Mouse (Mus musculus) hindbrain, embryonic 16.5 days (tissue): ENCODE measurements around the gene Gse1. TPM values are rescaled to one million over a fixed set of nuclear protein-coding genes. Genes with fewer than 3 reads are reported as not detected.
A peak's percentile ranks its signal among the peaks of the same experiment; 100 is the strongest.

Experiments
- ATAC-seq: fragments of 200-750 bp; cut with Nextera tagmentation; 2 replicates; pipeline ENCODE4 v1.8.0; 2017; ENCODE audit warnings: moderate TSS enrichment, moderate library complexity
- H3K27ac ChIP-seq: fragments of 300-500 bp; sonication (generic); 2 replicates; pipeline ENCODE4 v1.5.1; 2014; ENCODE audit warnings: low read depth, mild to moderate bottlenecking, control low read depth, low read length, moderate library complexity
- H3K27me3 ChIP-seq: fragments of 300-500 bp; sonication (generic); replicated peaks from 2 replicates; pipeline ENCODE4 v1.6.1; 2014; ENCODE audit warnings: low read length; ENCODE audit not compliant: control insufficient read depth, insufficient read depth
- H3K36me3 ChIP-seq: fragments of 300-500 bp; sonication (generic); 2 replicates; pipeline ENCODE4 v1.6.1; 2014; ENCODE audit warnings: mild to moderate bottlenecking, low read length, moderate library complexity, mixed read lengths; ENCODE audit not compliant: control insufficient read depth, insufficient read depth
- H3K4me1 ChIP-seq: fragments of 300-500 bp; sonication (generic); 2 replicates; pipeline ENCODE4 v1.6.1; 2014; ENCODE audit warnings: low read depth, low read length; ENCODE audit not compliant: control insufficient read depth, insufficient read depth
- H3K4me2 ChIP-seq: fragments of 300-500 bp; sonication (generic); 2 replicates; pipeline ENCODE4 v1.6.1; 2014; ENCODE audit warnings: mild to moderate bottlenecking, low read length, control low read depth, moderate library complexity
- H3K4me3 ChIP-seq: fragments of 300-500 bp; sonication (generic); 2 replicates; pipeline ENCODE4 v1.5.1; 2014; ENCODE audit warnings: mild to moderate bottlenecking, low read length, control low read depth, moderate library complexity
- H3K9ac ChIP-seq: fragments of 300-500 bp; sonication (generic); 2 replicates; pipeline ENCODE4 v1.6.1; 2014; ENCODE audit warnings: low read depth, mild to moderate bottlenecking, control low read depth, low read length, moderate library complexity
- H3K9me3 ChIP-seq: fragments of 300-500 bp; sonication (generic); 2 replicates; pipeline ENCODE4 v1.6.1; 2014; ENCODE audit warnings: mild to moderate bottlenecking, low read length, moderate library complexity; ENCODE audit not compliant: control insufficient read depth
- WGBS: fragments of 180-500 bp; shearing (Covaris S2); extraction: QIAGEN DNeasy Blood & Tissue Kit; methylation state at CpG from one replicate; pipeline ENCODE4 v1.1.7; 2014; 5-methylcytosine and 5-hydroxymethylcytosine counted together
- polyA plus RNA-seq: library from polyadenylated mRNA; unstranded; fragments of >200 nt; fragmentation: Nextera tagmentation; extraction: Ambion mirVana; gene quantifications from 2 replicates; pipeline ENCODE4 v1.2.1, GENCODE M21; 2015

Gene Gse1
- polyA plus RNA-seq, 1 experiment from 2014 or later, result 10.7 TPM

DNA sequence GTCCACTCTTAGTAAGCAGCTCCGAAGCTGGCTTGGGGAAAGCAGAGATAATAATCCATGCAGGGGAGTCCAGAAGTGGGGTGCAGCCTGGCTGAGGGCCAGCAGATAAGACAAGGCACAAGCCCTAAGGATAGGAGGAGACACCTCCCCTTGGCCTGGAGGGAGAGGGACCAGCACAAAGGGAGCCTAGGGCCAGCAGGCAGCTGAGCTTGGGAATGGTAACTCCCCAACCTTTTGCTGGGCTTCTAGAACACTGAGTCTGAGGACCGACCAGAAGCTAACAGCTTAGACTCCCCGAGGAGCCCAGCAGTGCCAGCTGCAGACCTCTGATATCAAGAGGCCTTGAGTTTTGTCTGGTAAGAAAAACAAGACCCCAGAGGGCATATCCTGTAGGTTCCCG, 115.9 kb downstream of the Gse1 start:
- peak overlapping the region; percentile 55 for H3K27ac ChIP-seq
- no peak overlapping the region for H3K4me3 ChIP-seq
- H3K4me2 ChIP-seq, result no peak overlapping the region
- 25% methylated on average over 4 of the region's 4 CpGs for WGBS
- no peaks in the 10 kb centered on the region for H3K9me3 ChIP-seq
- ATAC-seq, result no peak
- peak overlapping the region; percentile 27; the same call in 1 of the 2 replicates for H3K9ac ChIP-seq
- H3K27me3 ChIP-seq, result no peaks in the 10 kb centered on the region
- H3K4me1 ChIP-seq, result peaks cover 63% of the 10 kb centered on the region
- no peaks in the 10 kb centered on the region for H3K36me3 ChIP-seq

DNA sequence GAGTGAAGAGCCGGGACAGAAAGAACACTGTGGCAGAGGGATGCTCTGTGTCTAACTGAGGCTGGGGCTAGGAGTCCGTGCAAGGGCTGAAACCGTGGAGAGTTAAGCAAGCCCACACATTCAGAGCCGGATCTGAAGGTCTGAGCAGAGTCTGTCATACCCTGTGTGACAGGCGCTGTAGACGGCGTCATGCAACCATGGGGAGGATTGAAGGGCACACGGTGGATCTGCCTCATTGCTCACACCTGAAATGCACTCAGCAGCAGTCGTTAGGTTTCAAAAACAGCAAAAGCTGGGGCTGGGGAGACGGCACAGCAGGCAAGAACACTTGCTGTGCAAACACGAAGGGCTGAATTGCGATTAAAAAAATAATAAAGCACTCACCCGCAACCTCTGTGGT, 116.3 kb downstream of the Gse1 start:
- no peak overlapping the region for H3K4me3 ChIP-seq
- peaks cover 63% of the 10 kb centered on the region for H3K4me1 ChIP-seq
- no peak overlapping the region for H3K4me2 ChIP-seq
- no peaks in the 10 kb centered on the region for H3K9me3 ChIP-seq
- H3K27ac ChIP-seq, result peak overlapping the region; percentile 55
- H3K9ac ChIP-seq, result peak overlapping the region; percentile 27; the same call in 1 of the 2 replicates
- no peaks in the 10 kb centered on the region for H3K36me3 ChIP-seq
- WGBS, result 15% methylated on average over 13 of the region's 13 CpGs
- no peak for ATAC-seq
- no peaks in the 10 kb centered on the region for H3K27me3 ChIP-seq

GRCm38 (mm10) chr8:120347734-120348341, 119.6 kb downstream of the Gse1 start:
- no peak overlapping the region for H3K4me3 ChIP-seq
- peak overlapping the region; percentile 51 for H3K27ac ChIP-seq
- peak overlapping the region; percentile 31 for H3K4me2 ChIP-seq
- H3K4me1 ChIP-seq, result peaks cover 60% of the 10 kb centered on the region
- no peaks in the 10 kb centered on the region for H3K9me3 ChIP-seq
- ATAC-seq, result peak; percentile 73
- 40% methylated on average over 21 of the region's 21 CpGs for WGBS
- H3K36me3 ChIP-seq, result no peaks in the 10 kb centered on the region
- peak overlapping the region; percentile 43 for H3K9ac ChIP-seq
- H3K27me3 ChIP-seq, result no peaks in the 10 kb centered on the region

DNA sequence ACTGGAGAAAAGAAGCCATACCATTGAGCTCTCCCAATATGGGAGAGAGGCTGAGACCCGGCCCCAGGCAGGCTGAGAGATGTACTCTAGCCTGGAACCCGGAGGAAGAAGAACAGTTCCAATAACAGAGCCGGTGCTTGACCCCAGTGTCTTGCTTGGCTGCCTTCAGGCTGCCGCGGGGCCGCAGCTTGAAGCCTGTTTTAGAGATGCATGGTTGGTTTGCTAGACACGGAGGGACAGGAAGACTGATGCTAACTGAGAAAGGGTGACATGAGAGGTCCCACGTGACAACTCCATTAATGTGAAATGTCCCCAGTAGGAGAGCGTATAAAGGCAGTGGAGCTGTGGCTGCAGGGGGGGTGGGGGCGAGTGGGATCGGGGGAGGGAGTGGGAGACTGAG, 120.7 kb downstream of the Gse1 start:
- Histone ChIP-seq H3K4me1 (peaks cover 62% of the 10 kb centered on the region), H3K9me3 (no peaks in the 10 kb centered on the region), H3K9ac (no peak overlapping the region; the same call in 1 of the 2 replicates), H3K27ac (no peak overlapping the region), H3K36me3 (no peaks in the 10 kb centered on the region), H3K4me2 (no peak overlapping the region), H3K27me3 (no peaks in the 10 kb centered on the region), H3K4me3 (no peak overlapping the region)
- 17% methylated on average over 11 of the region's 11 CpGs for WGBS
- no peak for ATAC-seq

DNA sequence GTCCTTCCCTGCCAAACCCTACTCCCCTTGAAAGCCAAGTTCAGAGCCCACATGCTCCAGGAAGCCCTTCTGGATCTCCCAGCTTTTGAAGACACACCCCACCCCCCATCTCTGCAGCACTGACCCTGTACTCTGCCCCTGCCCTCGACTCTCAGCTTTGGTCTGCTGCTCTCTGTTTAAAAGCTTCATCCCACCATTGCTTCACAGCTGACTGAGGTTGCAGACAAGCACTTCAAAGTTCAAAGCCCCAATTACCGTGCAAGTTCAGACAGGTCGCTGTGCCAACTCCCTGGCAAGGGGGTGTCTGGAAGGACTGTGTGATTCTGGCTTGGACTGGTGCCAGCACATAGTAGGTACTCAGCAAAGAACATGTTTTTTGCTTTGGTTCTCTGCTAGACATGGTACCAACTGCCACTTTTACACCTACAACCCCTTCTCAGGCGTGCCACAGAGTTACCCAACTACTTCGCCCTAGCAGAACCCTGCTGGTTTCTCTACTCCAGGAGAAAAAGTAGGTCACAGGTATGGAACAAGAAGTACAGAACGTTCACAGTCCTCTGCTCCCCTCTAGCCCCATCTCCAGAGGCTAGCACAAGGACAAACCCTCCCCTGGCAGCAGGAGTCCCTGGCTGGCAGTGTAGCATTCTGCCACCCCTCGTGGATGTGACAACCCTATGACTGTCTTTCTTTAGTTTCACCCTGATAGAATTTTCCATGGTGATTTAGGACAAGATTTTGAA, 123.2 kb downstream of the Gse1 start:
- peaks cover 52% of the 10 kb centered on the region for H3K4me1 ChIP-seq
- no peaks in the 10 kb centered on the region for H3K36me3 ChIP-seq
- H3K9ac ChIP-seq, result no peak overlapping the region; the same call in 1 of the 2 replicates
- H3K4me3 ChIP-seq, result no peak overlapping the region
- WGBS, result 57% methylated on average over 7 of the region's 7 CpGs
- H3K27ac ChIP-seq, result no peak overlapping the region
- H3K9me3 ChIP-seq, result no peaks in the 10 kb centered on the region
- H3K4me2 ChIP-seq, result no peak overlapping the region
- no peak for ATAC-seq
- H3K27me3 ChIP-seq, result no peaks in the 10 kb centered on the region

DNA sequence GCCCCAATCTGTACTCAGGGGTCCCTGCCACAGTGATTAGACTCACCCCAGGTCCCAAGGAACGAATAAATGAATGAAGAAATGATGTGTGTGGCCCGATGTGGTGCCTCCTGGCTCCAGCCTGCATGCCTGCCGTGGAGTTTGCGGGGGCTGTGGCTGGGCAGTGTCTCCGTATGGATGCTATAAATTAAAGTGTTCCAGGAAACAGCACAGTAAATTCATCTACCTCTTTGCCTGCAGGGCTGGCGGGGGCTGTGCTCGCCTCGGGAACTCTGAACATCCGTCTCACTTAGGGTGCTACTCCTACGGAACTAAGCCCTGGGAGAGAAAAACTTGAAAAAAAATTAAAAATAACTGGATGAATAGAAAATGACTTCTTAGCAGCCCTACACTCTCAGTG, 123.8 kb downstream of the Gse1 start:
- Histone ChIP-seq H3K27ac (no peak overlapping the region), H3K36me3 (no peaks in the 10 kb centered on the region), H3K4me2 (no peak overlapping the region), H3K4me1 (peaks cover 48% of the 10 kb centered on the region), H3K9me3 (no peaks in the 10 kb centered on the region), H3K27me3 (no peaks in the 10 kb centered on the region), H3K4me3 (no peak overlapping the region), H3K9ac (no peak overlapping the region; the same call in 1 of the 2 replicates)
- WGBS, result 52% methylated on average over 10 of the region's 10 CpGs
- ATAC-seq, result no peak

GRCm38 (mm10) chr8:120356067-120356466, 127.8 kb downstream of the Gse1 start:
- H3K4me1 ChIP-seq, result peaks cover 28% of the 10 kb centered on the region
- no peak overlapping the region for H3K27ac ChIP-seq
- no peak for ATAC-seq

GRCm38 (mm10) chr8:120357504-120357903, 129.2 kb downstream of the Gse1 start:
- 59% methylated on average over 6 of the region's 6 CpGs for WGBS
- Histone ChIP-seq H3K4me3 (no peak overlapping the region), H3K4me1 (peaks cover 26% of the 10 kb centered on the region), H3K4me2 (no peak overlapping the region), H3K27me3 (no peaks in the 10 kb centered on the region; the same call in 1 of the 2 replicates), H3K36me3 (no peaks in the 10 kb centered on the region), H3K9ac (no peak overlapping the region), H3K27ac (no peak overlapping the region), H3K9me3 (no peaks in the 10 kb centered on the region)
- ATAC-seq, result no peak

More at GRCm38 (mm10) chr8:120356067-120356466, 127.8 kb downstream of the Gse1 start:
- WGBS, result 34% methylated on average over 9 of the region's 9 CpGs
- no peaks in the 10 kb centered on the region for H3K36me3 ChIP-seq
- H3K27me3 ChIP-seq, result no peaks in the 10 kb centered on the region; the same call in 1 of the 2 replicates
- H3K9me3 ChIP-seq, result no peaks in the 10 kb centered on the region
- H3K4me2 ChIP-seq, result no peak overlapping the region
- no peak overlapping the region for H3K9ac ChIP-seq
- no peak overlapping the region for H3K4me3 ChIP-seq

DNA sequence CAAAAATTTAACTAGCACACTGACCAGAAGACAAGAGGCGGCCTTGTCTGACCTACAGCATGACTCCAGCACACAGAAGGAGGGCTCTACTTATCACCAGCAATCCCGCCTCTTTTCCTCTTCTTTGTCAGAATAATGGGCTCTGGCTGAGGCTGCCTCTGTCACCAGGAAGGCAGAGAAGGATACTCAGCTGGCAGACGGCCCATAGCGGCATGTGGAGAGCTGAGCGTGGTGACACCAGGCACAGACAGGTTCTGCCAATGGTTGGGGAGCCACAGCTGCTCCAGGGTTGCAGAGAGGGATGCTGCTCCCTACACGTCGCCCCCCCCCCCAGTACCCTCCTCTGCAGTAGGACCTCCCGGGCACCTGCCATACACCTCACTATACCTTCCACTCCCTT, 133.0 kb downstream of the Gse1 start:
- no peak overlapping the region for H3K4me2 ChIP-seq
- peaks cover 13% of the 10 kb centered on the region for H3K4me1 ChIP-seq
- H3K4me3 ChIP-seq, result no peak overlapping the region
- 60% methylated on average over 8 of the region's 8 CpGs for WGBS
- no peaks in the 10 kb centered on the region; the same call in 1 of the 2 replicates for H3K27me3 ChIP-seq
- H3K27ac ChIP-seq, result peak overlapping the region; percentile 44
- ATAC-seq, result peak; percentile 34; the same call in 1 of the 2 replicates
- no peaks in the 10 kb centered on the region for H3K36me3 ChIP-seq
- no peaks in the 10 kb centered on the region for H3K9me3 ChIP-seq
- H3K9ac ChIP-seq, result no peak overlapping the region
